Mouse (Mus musculus) heart, adult 2 months (tissue): ENCODE results near the gene Gm30191.

Experiments
- CTCF ChIP-seq: fragments of 200-600 bp; IDR thresholded peaks from 2 replicates; pipeline ENCODE4 v1.8.1; 2022; ENCODE audit warnings: antibody characterized with exemption, mild to moderate bottlenecking, moderate library complexity
- EP300 ChIP-seq: fragments of 200-500 bp; IDR thresholded peaks from 2 replicates; pipeline ENCODE4 v1.6.1; 2011; ENCODE audit warnings: low read depth, low read length, control low read depth; ENCODE audit not compliant: insufficient read depth
- POLR2A ChIP-seq: fragments of 200-500 bp; IDR thresholded peaks from 2 replicates; pipeline ENCODE4 v1.6.1; 2011; ENCODE audit warnings: mild to moderate bottlenecking, low read depth, low read length, control low read depth; ENCODE audit not compliant: insufficient read depth

GRCm38 (mm10) chr4:134202904-134203303 lies 43.8 kb upstream of the Gm30191 start, which contains the start of gene Gm7534:
- TF ChIP-seq POLR2A = no peak
- TF ChIP-seq CTCF = no peak
- no peak for TF ChIP-seq EP300
